Mouse (Mus musculus) thymus, adult 2 months (tissue): Measurements from ENCODE around the gene Ppp3r1. TPM values are rescaled to one million over a fixed set of nuclear protein-coding genes. Genes with fewer than 3 reads are reported as not detected.

Source experiments
- DNase-seq: peaks from one replicate; pipeline ENCODE4 v3.0.0; 2021
- H3K27ac ChIP-seq: fragments of 200-500 bp; 2 replicates; pipeline ENCODE4 v1.5.1; 2012; ENCODE audit warnings: low read length, control low read depth; ENCODE audit not compliant: control insufficient read depth, insufficient read depth
- H3K27me3 ChIP-seq: fragments of 200-500 bp; 2 replicates; pipeline ENCODE4 v1.6.1; 2012; ENCODE audit warnings: mild to moderate bottlenecking, low read length, moderate library complexity, mixed read lengths; ENCODE audit not compliant: control insufficient read depth, insufficient read depth
- H3K36me3 ChIP-seq: fragments of 200-500 bp; 2 replicates; pipeline ENCODE4 v1.6.1; 2012; ENCODE audit warnings: mild to moderate bottlenecking, low read length, moderate library complexity; ENCODE audit not compliant: control insufficient read depth, insufficient read depth
- H3K4me1 ChIP-seq: fragments of 200-500 bp; replicated peaks from 2 replicates; pipeline ENCODE4 v1.6.1; 2012; ENCODE audit warnings: low read length; ENCODE audit not compliant: control insufficient read depth, insufficient read depth
- H3K4me3 ChIP-seq: fragments of 200-500 bp; 2 replicates; pipeline ENCODE4 v1.5.1; 2012; ENCODE audit warnings: mild to moderate bottlenecking, low read length, control low read depth, moderate library complexity; ENCODE audit not compliant: control insufficient read depth, insufficient read depth
- CTCF ChIP-seq: fragments of 200-500 bp; IDR thresholded peaks from 2 replicates; pipeline ENCODE4 v1.5.1; 2012; ENCODE audit warnings: mild to moderate bottlenecking, control low read depth, low read length, moderate library complexity, borderline replicate concordance; ENCODE audit not compliant: control insufficient read depth, poor library complexity, insufficient read depth; ENCODE audit errors: extremely low read depth
- POLR2A ChIP-seq: fragments of 200-500 bp; IDR thresholded peaks from 2 replicates; pipeline ENCODE4 v1.6.1; 2012; ENCODE audit warnings: mild to moderate bottlenecking, low read length, control low read depth, moderate library complexity; ENCODE audit not compliant: control insufficient read depth, poor library complexity, insufficient read depth; ENCODE audit errors: extremely low read depth
- WGBS: fragments of 180-500 bp; shearing (Covaris S2); methylation state at CpG from one replicate; pipeline ENCODE4 v1.1.7; 2018; 5-methylcytosine and 5-hydroxymethylcytosine counted together
- polyA plus RNA-seq: library from polyadenylated mRNA; depleted of rRNA; stranded (reverse); fragments of >200 nt; gene quantifications from 2 replicates; pipeline ENCODE4 v1.2.3, GENCODE M21; 2012

Ppp3r1 gene
- polyA plus RNA-seq, 1 experiment, result 42.5 TPM

DNA sequence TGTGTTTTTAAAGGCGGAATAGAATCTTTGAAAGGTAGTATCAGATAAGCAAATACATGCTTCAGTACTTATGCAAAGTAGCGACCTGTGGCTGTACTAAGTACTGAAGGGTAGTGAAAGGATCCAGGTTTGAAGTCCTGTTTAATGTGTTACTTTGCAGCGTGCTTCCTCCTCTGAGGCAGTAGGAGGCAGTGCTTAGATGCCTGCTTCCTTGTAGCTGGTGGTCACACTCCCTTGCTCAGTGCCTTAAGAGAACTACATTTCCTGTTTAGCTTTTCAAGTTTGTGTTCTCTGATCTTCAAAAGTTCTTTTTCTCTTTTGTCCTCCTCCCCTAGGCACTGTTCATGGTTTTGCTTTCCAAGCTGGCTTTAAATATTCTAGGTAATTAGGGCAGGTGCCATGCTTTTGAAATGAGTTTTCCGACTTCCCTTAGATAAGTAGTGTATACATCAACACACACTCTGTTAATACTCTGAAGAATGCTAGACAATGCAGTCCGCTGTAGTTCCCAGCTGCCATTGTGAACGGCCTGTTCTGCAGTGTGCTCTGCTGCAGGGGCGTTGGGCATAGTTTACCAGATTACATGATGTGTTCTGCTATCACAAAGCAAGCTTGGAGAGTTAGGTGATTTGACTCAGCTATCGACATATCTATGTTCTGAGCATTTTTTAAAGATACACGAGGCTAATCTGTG, 33.2 kb downstream of the Ppp3r1 start:
- H3K27ac ChIP-seq, result peak overlapping the region; percentile 49; the same call in 1 of the 2 replicates

DNA sequence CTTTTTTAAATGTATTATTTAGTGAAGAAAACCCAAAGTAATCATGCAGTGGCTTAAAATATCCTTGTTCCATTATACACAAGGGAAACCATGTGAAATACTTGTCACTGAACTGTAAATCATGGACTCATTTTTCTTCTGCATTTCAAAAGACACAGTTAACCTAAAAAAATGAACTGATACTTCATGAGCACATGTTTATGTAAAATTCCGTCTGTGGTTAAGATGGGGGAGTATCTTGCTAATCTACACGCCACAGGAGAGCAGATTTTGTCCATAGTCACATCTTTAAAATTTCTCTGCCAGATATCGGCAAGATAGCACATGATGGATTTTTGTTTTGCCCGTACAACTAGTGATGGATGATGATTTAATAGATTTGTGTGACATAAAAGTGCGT, 40.1 kb downstream of the Ppp3r1 start:
- H3K27me3 ChIP-seq, result no peaks in the 10 kb centered on the region
- no peak overlapping the region for H3K4me3 ChIP-seq
- H3K27ac ChIP-seq, result no peak overlapping the region
- TF ChIP-seq CTCF, result no peak
- TF ChIP-seq POLR2A, result no peak
- no peak for DNase-seq
- no peaks in the 10 kb centered on the region for H3K4me1 ChIP-seq
- H3K36me3 ChIP-seq, result peaks cover 63% of the 10 kb centered on the region
- 94% methylated on average over 5 of the region's 5 CpGs for WGBS

More for the DNA sequence above, 33.2 kb downstream of the Ppp3r1 start:
- H3K4me3 ChIP-seq, result no peak overlapping the region
- H3K36me3 ChIP-seq, result peaks cover 26% of the 10 kb centered on the region
- DNase-seq, result peak; percentile 26
- H3K27me3 ChIP-seq, result no peaks in the 10 kb centered on the region
- peaks cover 2% of the 10 kb centered on the region; the same call in 1 of the 2 replicates for H3K4me1 ChIP-seq
- TF ChIP-seq POLR2A, result no peak
- 64% methylated on average over 9 of the region's 9 CpGs for WGBS

DNA sequence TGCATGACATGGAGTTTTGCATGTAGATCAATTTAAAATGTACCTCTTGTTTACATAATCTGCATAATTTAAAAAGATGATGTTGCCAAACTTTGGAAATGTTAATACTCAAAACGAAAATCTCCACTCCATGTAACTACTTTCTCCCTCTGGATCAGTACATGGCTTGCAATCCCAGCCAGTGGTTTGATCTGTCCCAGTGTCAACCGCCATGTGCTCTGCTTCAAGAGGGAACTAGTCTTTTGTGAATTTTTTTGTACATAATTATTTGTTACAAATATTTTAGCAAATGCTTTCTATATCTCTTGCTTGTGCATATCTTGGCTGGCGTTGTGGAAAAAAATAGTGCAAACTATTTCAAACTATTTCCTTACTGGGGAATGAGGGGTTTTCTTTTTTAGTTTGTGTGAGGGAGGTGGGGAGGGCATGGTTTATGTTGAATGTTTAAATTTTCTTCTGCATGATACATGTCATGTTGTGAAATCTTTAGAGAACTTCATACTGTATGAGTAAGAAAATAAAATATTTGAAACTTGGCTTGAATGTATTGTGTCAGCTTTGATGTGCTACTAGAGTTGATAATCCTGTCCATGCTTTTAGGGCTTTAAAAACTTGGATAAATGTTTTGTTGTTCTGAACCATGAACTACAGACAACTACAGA, 40.9 kb downstream of the Ppp3r1 start:
- WGBS, result over 99% methylated on average over 3 of the region's 3 CpGs

DNA sequence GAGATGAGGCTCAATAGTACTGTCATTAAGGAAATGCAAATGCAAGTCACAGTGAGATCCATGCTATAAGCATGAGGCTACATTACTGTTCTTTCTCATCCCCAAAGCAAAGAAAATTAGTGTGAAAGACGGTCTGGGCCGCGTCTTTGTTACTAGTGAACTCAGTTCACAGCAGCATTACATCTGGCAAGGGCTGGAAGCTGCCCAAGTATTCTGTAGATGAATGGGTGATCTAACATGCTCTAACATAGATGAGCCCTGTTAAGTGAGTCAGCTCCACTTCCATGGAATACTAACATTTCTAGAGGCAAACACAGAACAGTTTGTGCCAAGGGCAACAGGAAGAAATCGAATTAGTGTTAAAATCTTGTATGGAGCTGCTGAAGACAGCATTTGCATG, 41.9 kb downstream of the Ppp3r1 start:
- WGBS, result 95% methylated on average over 4 of the region's 4 CpGs

More for the DNA sequence above, 40.9 kb downstream of the Ppp3r1 start:
- no peak overlapping the region for H3K4me3 ChIP-seq
- peaks cover 61% of the 10 kb centered on the region for H3K36me3 ChIP-seq
- TF ChIP-seq CTCF (no peak), POLR2A (no peak)
- no peak for DNase-seq
- no peak overlapping the region for H3K27ac ChIP-seq
- no peaks in the 10 kb centered on the region for H3K4me1 ChIP-seq
- H3K27me3 ChIP-seq, result no peaks in the 10 kb centered on the region

DNA sequence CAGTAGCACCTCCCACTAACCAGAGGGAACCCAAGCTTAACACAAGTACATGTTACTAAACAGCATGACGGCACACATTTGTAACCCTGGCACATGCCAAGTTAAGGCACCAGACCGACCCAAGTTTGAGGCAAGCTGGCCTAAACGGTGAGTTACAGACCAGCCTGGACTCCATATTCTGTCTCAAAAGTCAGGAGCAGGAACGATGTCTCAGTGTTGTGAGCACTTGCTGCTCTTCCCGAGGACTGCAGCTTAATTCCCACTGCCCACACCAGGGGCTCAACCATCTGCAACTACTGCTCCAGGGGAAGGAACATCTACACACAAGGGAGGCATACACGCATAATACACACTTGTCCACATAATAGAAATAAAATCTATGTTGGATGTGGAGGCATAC, 43.4 kb downstream of the Ppp3r1 start:
- no peak overlapping the region for H3K4me3 ChIP-seq
- no peak for DNase-seq
- H3K4me1 ChIP-seq, result no peaks in the 10 kb centered on the region
- TF ChIP-seq CTCF, result no peak
- TF ChIP-seq POLR2A, result no peak
- no peaks in the 10 kb centered on the region for H3K27me3 ChIP-seq
- no peak overlapping the region for H3K27ac ChIP-seq
- 96% methylated on average over 6 of the region's 6 CpGs for WGBS
- peaks cover 38% of the 10 kb centered on the region for H3K36me3 ChIP-seq

More for the DNA sequence above, 41.9 kb downstream of the Ppp3r1 start:
- DNase-seq, result no peak
- H3K27me3 ChIP-seq, result no peaks in the 10 kb centered on the region
- H3K36me3 ChIP-seq, result peaks cover 51% of the 10 kb centered on the region
- H3K27ac ChIP-seq, result no peak overlapping the region
- H3K4me3 ChIP-seq, result no peak overlapping the region
- no peaks in the 10 kb centered on the region for H3K4me1 ChIP-seq
- TF ChIP-seq POLR2A (no peak), CTCF (no peak)

DNA sequence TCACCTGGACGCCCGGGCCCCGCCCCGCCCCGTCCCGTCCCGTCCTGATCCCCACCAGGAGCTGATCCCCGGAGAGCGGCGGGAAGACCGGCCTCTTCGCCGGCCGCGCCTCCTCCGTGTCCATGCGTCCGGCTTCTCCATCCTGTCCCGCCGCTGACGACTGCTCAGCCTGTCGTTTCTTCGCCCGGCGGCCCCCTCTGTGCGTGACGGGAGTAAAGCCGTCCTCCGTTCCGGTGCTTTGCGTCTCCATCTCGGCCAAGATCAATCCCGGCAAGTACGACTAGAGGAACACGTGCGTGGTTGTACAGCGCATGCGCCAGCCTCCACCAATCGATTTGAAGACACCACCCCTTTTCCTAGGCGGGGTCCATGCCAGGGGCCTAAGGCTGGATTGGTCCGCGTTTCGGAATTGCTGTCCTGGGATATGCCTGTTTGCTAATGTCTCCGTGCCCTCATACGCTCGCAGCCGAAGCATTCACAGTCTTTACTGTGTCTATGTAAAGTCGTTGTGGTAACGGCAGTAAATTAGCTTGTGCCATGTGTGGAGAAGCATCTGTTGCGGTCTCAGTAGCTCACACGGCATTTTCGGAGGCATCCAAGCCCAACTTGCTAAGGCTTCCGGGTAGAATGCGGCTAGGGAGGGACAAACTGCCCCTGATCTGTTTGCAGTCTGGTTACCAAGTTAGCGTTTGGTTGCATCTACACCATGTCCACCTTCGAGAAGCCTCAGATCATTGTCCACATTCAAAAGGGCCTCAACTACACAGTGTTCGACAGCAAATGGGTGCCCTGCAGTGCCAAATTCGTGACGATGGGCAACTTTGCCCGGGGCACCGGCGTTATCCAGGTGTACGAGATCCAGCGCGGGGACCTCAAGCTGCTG, 52.4 kb downstream of the Ppp3r1 start, which contains the start of gene Pno1:
Gene Pno1, minus strand, starts transcription at position 311 of the 883 bp plus-strand sequence.
- Histone ChIP-seq H3K27me3 (no peaks in the 10 kb centered on the region), H3K4me1 (no peaks in the 10 kb centered on the region), H3K36me3 (no peaks in the 10 kb centered on the region), H3K27ac (peak within 1 kb of the TSS; percentile 66), H3K4me3 (peak within 1 kb of the TSS; percentile 95)
- WGBS, result under 1% methylated on average over 65 of the region's 65 CpGs
- TF ChIP-seq CTCF, result no peak
- TF ChIP-seq POLR2A, result peak; percentile 15; the same call in 1 of the 2 replicates
- peak; percentile 92 for DNase-seq
